Mouse (Mus musculus): ENCODE results near the gene Ophn1.

Gene Ophn1

DNA sequence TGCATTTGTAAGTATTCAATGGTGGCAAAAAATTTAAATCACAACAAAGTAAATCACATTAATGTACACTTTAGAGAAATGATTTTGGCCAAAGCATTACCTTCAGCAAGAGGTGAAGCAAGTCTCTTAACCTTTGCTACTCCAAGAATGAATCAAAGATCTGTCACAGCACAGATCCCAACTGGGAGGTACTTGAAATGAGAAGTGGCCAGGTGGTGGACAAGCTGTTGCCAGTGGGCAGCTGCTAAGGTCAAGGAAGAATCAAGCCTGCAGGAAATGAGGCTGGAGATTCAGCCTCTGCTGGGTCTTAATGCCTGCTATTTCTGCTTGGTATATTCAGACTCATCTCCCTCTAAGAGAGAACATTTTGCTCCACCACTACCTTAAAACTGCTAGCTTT, 87.0 kb downstream of the Ophn1 start:
- no peak for DNase-seq (ENCODE audit: low spot score)

DNA sequence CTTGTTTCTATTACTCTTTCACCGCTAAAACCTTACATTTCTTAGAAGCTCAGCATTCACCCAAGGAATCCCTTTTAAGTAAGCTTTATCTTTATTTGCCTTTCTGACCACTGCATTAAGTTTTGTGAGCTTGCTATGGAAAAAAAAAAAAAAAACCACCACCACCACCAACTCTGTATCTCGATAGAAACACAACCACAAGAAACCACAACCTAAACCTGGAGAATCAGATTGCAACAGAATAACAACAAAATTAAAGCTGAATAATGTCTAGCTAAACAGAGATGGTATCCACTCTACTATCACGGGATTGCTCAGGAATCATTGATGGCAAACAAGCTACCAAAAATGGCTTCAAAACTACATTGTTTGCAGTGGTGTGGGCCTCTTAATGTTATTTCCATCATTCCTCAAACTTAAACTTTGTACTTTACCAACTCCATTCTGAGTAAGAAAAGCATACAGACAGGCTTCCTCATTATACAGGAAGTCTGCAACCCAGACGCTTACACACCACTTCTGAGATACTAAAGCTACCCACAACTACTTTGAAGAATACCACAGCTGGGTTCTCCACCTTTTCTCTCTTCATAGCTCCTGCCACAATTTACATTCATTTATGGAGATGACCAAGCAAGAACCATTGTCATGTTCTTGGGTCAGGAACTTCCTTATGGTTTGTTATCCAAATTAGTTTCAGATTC, 116.4 kb downstream of the Ophn1 start:
- DNase-seq (ENCODE audit: low spot score): no peak

DNA sequence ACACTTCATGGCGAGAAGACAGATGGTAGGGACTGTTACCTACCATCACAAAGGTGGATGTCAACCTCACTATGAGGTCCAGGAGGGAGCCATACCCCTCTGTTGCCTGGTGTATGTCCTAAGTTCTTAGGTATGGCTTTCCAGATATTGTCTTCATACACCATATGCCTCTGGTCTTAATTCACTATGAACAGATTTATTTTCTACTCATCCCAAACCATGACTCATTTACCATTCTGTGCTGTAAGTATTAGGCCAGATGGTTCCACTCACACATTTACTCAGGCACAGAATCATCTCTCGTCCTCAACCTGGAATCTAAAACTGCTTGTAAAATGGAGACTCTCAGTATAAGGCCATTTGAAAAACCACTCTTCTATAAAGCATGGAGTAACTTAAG, 135.7 kb downstream of the Ophn1 start:
- DNase-seq (ENCODE audit: low spot score): no peak

DNA sequence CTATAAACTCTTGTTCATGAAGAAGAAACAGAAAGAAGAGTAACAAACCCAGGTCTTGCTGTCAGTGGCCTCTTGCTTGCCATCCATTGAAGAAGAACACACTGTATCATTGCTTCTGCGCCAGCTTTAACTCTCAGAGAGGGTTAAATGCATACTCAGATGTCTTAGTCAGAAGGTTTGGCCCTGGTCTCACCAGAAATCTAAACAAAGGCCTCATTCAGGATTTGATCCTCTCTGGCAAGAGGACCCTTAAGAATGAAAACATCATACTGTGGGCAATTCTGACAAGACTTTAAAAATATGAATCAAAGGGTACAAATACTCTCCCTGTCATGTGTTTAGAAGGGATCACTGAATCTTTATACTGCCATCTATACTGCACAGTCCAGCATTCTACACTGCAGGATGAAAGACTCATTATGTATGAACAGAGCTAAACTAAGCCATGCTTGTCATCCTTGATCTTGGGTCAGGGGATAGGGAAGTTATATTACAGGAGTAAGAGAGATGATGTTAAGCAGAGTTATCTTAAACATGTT, 139.5 kb downstream of the Ophn1 start:
- DNase-seq (ENCODE audit: low spot score): no peak

DNA sequence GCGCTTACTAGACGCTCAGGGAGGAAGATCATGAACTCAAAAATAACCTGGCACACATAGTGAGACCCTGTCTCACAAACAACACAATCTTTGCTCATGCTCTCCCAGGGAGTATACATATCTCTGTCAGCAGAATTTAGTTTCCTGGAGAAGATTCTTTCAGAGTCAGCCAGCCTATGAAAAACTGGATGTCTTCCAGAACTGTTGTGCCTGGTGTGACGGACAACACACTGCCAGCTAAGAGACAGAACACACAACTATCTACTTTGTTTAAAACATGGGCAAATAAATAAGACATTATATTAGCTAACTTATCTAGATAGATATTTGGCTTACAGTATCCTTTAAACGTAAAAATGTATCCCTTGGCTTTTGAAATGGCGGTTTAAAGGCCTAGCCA, 154.1 kb downstream of the Ophn1 start:
- peak; percentile 33 for DNase-seq (ENCODE audit: low spot score)

DNA sequence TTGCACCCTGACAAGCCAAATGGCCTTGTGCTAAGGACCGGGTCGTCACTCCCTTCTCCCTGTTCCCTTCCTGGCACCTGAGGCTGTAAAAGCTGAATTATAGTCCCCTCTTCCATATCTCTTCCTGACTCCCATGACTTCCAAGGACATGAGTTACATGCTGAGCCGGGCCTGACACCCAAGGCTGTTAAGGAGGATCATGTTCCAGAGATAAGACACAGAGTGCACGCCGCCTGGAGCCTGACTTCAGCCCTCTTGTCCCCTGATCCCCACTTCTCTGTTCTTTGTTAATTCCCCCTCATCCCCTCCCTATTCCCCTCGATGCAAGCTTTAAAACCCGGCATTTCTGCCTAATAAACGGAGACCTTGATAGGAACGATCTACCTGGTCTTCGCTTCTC, 167.8 kb downstream of the Ophn1 start:
- DNase-seq (ENCODE audit: low spot score): no peak

DNA sequence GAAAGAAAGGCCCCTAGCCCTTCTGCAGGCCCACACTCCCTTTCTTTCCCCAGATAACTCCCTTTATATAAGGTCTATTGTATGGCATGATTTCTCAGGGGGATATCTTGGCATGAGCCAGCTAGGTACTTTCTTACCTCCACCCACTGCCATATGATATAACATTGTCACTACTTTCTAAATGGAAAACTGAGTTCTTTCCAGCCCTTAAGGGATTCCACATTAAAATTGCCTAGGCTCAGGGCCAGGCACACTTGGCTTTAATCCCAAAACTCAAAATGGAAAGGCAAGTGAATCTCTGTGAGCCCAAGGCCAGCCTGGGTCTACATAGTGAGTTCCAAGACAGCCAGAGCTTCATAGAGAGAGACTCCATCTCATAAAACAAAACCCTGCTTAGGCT, 183.1 kb downstream of the Ophn1 start:
- DNase-seq (ENCODE audit: low spot score): peak; percentile 63

DNA sequence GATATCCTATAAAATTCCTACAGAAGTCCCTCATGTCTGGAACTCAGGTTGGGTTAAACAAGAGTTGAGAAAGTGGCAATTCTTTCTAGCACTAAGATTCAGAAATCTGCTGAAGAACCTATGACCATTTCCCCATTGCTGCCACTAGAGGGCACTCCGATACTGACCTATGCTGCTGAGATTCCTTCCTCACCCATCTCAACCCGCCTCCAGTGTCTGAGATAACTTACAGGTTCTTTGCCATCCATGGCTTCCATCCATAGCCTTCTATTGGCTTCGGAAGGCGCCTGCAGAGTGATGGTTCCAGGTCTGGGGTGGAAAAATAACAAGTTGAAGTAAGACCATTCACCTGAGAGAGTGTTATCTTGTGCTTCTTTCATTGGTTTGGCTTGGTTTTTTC, 189.2 kb downstream of the Ophn1 start:
- DNase-seq (ENCODE audit: low spot score): peak; percentile 70

DNA sequence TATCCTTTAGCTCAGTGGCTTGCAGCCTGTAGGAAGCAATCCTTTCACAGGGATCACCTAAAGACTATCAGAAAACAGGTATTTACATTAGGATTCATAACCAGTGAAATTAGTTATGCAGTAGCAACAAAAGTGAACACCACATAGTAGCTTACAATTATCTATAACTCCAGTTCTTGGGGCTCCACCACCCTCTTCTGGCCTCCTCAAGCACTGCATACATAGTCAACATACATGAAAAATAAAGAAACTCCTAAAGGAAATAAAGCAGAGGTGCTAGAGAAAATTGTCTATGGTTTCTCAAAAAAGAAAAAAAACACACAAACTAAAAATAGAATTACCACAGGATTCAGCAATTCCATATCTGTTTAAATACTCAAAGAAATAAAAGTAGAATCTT, 208.2 kb downstream of the Ophn1 start:
- peak; percentile 35 for DNase-seq (ENCODE audit: low spot score)

DNA sequence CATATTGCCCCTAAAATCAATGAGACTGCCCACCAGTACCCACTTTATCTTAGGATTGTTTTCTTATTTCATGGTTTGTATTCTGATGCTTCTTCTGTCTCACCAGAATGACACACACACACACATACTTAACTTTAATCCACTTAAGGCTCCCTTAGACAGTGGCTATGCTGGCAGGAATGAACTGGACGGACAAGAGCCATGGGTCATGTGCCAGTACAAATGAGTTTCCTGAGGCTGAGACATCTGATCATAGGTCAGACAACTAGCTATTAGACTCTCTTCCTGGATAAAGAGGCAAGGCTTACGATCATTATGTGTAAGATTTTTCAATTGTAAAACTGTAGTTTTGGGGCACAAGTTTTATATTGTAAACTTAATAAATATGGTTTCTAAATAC, 209.5 kb downstream of the Ophn1 start:
- peak; percentile 77 for DNase-seq (ENCODE audit: low spot score)

DNA sequence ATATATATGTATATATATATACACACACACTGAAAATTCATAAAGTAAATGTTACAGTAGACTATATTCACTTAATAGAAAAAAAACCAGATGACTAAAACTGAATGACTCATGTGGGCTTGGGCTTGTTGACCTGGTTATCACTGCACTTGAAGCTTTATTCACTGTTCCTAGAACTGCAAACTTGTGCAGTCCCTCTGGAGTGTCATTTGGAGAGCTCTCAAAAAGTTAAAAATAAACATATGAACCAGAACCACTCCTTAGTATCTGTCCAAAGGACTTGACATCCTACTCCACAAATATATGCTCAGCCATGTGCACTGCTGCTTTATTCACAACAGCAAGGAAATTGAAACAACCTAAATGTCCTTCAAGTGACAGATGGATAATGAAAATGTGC, 219.8 kb downstream of the Ophn1 start:
- peak; percentile 14 for DNase-seq (ENCODE audit: low spot score)

DNA sequence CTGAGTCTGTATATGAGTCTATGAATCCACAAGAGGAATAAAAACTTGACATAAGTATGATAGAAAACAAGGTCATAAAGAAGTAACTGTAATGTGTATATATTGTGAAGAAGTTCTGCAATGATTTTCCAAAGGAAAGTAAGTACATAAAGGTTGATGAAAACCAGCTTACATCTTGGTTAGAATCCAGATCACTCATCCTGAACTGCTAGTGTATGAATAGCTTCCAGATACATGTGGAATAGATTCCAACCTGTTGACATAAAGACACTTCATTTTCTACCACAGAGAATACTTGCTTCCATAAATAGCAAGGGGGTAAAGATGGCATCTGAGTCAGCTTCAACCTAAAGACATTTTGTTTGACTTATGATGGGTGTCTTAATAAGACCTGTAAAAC, 239.4 kb downstream of the Ophn1 start:
- DNase-seq (ENCODE audit: low spot score): no peak

DNA sequence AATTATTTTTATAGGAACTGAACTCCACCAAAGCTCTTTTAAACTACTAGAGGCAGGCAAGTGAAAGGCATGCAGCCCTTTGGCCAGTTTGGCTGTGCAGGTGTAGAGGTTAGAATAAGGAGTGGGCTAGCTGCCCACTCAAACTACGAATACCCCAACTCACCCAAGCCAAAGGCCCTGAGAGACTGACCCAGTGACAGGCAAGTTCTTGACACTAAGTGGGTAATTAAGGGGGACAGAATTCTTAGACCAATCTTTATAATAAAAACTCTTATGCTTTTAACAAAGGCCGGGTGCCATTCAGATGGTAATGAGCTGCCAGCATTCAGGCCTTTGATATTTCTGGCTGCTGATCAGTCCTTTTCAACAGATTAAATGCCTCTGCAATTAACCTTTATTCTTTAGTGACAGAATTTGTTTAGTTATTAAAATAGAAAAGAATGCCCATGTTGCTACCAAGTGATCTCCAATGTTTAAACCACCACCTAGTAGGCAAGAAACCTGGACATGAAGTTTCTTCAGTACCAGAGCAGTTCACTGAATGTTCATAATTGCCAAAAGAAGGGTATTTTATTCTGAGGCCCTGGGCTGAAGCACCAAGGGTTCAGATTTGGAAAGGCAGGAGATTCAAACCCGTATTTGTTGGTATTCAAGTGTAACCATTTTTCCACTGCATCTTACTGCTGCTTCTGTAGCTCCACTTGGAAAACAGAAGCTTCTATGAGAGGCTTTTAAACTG, 262.0 kb downstream of the Ophn1 start:
- no peak for DNase-seq (ENCODE audit: low spot score)

DNA sequence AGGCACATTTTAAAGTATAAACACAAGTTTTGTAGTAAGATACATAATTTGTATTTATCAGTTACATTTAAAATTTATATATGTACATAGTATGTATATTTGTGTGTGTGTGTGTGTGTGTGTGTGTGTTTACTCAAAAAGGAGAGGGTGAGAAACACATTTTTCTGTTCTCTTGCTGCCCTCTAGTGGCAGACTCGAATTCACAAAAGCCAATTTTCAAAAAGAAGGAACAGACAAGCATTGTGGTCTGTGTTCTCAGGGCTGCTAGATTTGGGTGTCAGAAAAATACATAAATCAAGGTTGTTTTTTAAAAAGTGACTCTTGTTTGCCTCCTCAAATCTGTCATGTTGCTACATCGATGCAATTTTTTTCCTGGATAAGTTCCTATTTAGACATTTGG, 272.0 kb downstream of the Ophn1 start:
- peak; percentile 76 for DNase-seq (ENCODE audit: low spot score)

DNA sequence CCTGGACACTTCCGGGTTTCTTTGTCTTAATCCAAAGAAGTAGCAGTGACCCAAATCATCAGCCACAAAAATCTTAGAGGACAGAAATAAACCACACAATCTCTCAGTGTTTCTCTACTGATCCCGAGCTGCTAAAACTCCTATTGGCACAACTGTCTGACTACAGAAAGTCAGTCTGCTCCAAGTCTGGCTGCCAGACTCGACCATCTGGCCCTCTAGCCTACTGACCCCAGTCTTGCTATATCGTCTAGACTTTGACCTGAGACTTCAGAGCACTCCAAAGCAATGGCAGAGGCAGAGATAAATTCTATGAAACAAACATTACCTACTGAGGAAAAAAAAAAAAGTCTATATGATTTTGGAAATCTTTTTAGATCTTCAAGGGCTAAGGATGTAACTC, 273.4 kb downstream of the Ophn1 start:
- DNase-seq (ENCODE audit: low spot score): no peak

DNA sequence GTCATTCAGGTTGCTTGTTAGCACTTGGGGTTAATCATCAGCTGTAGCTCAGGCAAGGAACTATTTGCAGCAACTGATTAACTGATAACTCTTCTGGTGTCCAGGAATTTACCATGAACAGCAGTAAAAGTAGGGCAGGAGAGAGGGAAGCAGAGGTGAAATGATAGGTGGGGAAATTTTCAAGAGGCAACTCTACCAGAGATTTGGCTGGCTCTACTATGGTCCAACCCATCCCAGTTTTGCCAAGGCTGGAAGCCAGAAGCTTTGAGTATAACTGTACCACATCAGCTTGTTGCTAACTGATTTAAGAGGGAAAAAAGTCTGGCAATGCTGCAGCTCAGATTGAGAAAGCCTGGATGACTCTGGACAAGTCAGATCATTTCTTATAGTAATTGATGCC, 316.6 kb downstream of the Ophn1 start:
- no peak for DNase-seq (ENCODE audit: low spot score)

DNA sequence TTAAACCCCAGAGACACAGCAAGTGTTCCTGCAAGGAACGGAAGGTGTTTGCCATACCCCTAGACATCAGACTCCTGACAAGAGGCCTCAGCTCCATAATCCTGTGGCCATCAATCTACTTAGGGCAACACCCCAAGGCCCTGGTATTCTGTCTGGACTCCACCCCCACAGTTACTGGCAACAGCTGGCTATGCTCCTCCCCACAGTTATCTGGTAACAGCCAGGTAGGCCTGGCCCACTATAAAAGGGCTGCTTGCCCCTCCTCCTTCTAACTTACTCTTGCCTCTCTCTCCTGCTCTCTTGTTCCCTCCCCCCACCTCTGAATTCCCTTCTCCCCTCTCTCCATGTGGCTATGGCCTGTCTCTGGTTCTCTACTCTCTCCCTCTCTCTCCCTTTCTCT, 344.4 kb downstream of the Ophn1 start:
- no peak for DNase-seq (ENCODE audit: low spot score)

DNA sequence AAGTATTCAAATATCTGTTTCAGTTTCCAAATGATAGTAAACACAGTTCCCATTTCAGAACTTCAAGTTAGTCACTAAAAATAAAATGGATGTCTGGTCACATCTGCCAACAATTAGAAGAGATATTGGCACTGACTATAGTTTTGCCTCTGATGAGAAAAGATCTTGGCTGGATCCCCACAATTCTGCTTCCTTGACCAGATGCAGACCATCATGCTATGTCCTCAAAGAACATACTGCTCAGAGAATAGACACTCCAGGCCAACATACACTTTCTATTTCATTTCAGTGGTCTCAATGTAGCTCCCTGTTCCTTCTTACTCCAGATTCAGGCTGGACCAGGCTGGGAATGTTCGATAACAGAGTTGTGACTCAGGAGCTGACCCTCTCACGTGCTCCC, 375.5 kb downstream of the Ophn1 start:
- peak; percentile 2 for DNase-seq (ENCODE audit: low spot score)

DNA sequence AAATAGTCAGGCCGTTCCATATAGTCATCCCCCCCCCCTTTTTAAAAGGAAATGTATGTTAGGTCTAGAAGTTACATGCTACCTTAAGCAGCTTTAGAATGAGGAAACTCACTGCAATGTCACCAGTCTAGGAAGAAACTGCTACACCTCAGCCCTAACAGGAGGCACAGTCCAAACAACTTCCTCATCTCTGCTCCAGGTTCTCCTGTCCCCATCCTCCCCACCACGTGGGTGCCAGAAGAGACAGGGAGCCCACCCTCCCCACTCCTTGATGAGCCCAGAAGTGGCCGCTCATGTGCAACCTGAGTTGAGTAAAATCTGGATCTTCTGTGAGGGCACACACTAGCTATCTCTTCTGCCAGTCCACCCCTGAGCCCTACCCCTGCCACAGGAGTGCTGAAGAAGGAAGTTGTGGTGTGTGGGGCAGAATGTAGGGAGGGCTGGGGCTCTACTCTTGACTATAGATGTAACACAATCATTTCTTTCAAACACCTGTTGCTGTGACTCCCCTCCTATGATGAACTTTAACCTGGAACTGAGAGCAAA, 376.4 kb downstream of the Ophn1 start:
- DNase-seq (ENCODE audit: low spot score): no peak
